In the genomic region with DNA sequence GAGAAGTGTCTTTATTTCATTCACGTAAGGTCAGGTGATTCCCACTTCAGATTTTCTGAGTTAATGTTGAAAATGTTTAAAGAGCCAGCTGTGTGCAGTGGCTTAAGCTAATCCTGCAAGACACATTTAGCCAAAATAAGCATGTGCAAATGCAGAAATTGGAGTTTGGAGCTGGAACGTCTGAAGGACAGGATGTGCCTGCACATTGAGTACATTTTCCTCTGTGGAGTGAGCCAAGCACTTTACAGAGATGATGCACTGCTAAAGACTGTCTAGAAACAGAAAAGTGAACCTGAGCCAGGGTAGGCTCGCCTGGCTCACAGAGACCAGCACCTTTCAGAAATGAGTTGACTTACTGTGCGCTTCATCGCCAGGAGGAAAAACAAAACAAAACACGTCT, we compare ENCODE assay signal across 20 mouse cellular contexts.
DNase-seq lines count a peak whose midpoint lies in the region; ATAC-seq lines count a peak whose summit lies in the region.
"Had no signal": no experiment of that assay in that cellular context is flagged by ENCODE, and none has a peak within 500 bp of the region (broad histone marks: within the 10 kb centered on the region; RNA-seq: fewer than 3 reads in every experiment).

No protein-coding gene starts in this region.

- intact Hi-C loops in left cerebral cortex, postnatal 25 days (cut with DNase I), result no loop called here

- ATAC-seq in frontal cortex, adult (ENCODE audit: low TSS enrichment), result peak; percentile 90
- ATAC-seq in erythroid progenitor cell, adult 5-6 weeks (replicated peaks; ENCODE audit: low FRiP score, poor library complexity, severe bottlenecking), result no peak
- ATAC-seq: CD4-positive, CD25-positive, alpha-beta regulatory T cell, adult 4 months; forebrain, embryonic 14.5 days; hindbrain, embryonic 16.5 days had no signal

- DNase-seq in frontal cortex, postnatal 25 days (ENCODE audit: low spot score in 2 of 2), result no peak
- DNase-seq in layer of hippocampus, adult 9-11 months, result peak; percentile 20
- DNase-seq in layer of hippocampus, postnatal 25 days (ENCODE audit: extremely low spot score in 1 of 2, low spot score in 1 of 2), result no peak
- DNase-seq in right cerebral cortex, adult 18-20 months, result peak; percentile 70
- no peak for DNase-seq in right cerebral cortex, postnatal 14 days
- DNase-seq in left cerebral cortex, postnatal 25 days (ENCODE audit: low spot score in 2 of 2), result peak; percentile 68 to 81
- DNase-seq: adrenal gland, postnatal 10 days; B cell, adult 2 months; cerebellum, adult 11-12 months; cerebellum, adult 9-10 months; cerebellum, postnatal 25 days; gastrocnemius, postnatal 10 days; heart, adult 18-20 months; heart, postnatal 10 days; heart, postnatal 4 days had no signal

Comparison
In these comparisons a context has a peak if more than half of its experiments do, and no peak if none do; other contexts are left out.
1. DNase-seq: peak in layer of hippocampus, adult 9-11 months (single experiment), right cerebral cortex, adult 18-20 months (single experiment) and left cerebral cortex, postnatal 25 days (2 of 2); none in frontal cortex, postnatal 25 days (0 of 2), layer of hippocampus, postnatal 25 days (0 of 2) and right cerebral cortex, postnatal 14 days (single experiment).